Mouse (Mus musculus): ENCODE data around the gene Dstn. TPM values are rescaled to one million over a fixed set of nuclear protein-coding genes. Genes with fewer than 3 reads are reported as not detected.

Gene Dstn
- total and polyA plus RNA-seq, 3 experiments: 78.1 to 80.0 TPM; not detected in 1

GRCm38 (mm10) chr2:143955746-143956145, 40.6 kb downstream of the Dstn start:
- TF ChIP-seq BHLHE40 (IDR thresholded peaks at IDR 0.05; ENCODE audit: borderline replicate concordance, low read depth, low read length): no peak
- TF ChIP-seq ZNF384 (IDR thresholded peaks at IDR 0.05; ENCODE audit: low read depth, low read length): no peak
- no peak for TF ChIP-seq ELF1 (IDR thresholded peaks at IDR 0.05; ENCODE audit: low read depth, low read length)
- no peak for TF ChIP-seq E2F4 (IDR thresholded peaks at IDR 0.05; ENCODE audit: borderline replicate concordance, low read depth, low read length)
- TF ChIP-seq JUND (IDR thresholded peaks at IDR 0.05; ENCODE audit: low read depth, low read length): no peak
- TF ChIP-seq MXI1 (IDR thresholded peaks at IDR 0.05; ENCODE audit: low read depth, low read length): no peak
- no peak for TF ChIP-seq MAX (IDR thresholded peaks at IDR 0.05; ENCODE audit: low read length)
- Histone ChIP-seq H3K9ac (ENCODE audit: control insufficient read depth, low read depth, low read length, poor library complexity, severe bottlenecking) (no peak overlapping the region), H3K27me3 (ENCODE audit: control insufficient read depth in 1 of 2, insufficient read depth in 2 of 2, low read length in 2 of 2) (no peaks in the 10 kb centered on the region), H3K4me3 (ENCODE audit: control insufficient read depth in 1 of 2, insufficient read depth in 1 of 2, low read depth in 2 of 2, low read length in 2 of 2) (no peak overlapping the region), H3K9me3 (replicated peaks; ENCODE audit: insufficient read depth, low read length) (no peaks in the 10 kb centered on the region), H3K27ac (ENCODE audit: control insufficient read depth, low read depth, low read length) (no peak overlapping the region), H3K36me3 (ENCODE audit: control insufficient read depth in 1 of 2, insufficient read depth in 2 of 2, low read length in 2 of 2) (peaks cover 7 to 14% of the 10 kb centered on the region in 2 experiments), H3K4me1 (ENCODE audit: control insufficient read depth in 1 of 2, insufficient read depth in 2 of 2, low read length in 2 of 2) (peaks cover 0 to 2% of the 10 kb centered on the region in 2 experiments; a peak in 1 of 4 replicates), H3K79me2 (ENCODE audit: control insufficient read depth, insufficient read depth, low read length, poor library complexity) (no peaks in the 10 kb centered on the region)
- no peak for DNase-seq (ENCODE audit: low read depth, low spot score)

DNA sequence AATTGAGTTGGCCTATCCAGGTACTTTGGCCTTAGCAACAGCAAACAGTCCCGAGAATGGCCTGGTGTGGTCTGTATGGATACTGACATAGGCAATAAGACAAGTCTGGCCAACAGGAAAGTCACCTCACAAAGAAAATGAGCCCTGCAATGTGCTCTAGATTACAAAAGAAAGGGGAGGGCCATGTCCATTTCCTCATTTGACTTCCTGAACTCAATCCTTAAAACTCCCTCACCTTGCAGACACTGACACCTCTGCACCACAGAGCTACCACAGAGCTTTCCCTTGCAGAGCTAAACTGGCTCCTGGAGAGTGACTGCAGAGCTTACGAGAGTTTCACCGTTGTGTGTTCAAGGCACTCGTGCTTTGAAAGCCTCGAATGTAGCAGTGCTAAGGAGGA, 47.1 kb downstream of the Dstn start:
- Histone ChIP-seq H3K79me2 (ENCODE audit: control insufficient read depth, insufficient read depth, low read length, poor library complexity) (no peaks in the 10 kb centered on the region), H3K4me1 (ENCODE audit: control insufficient read depth in 1 of 2, insufficient read depth in 2 of 2, low read length in 2 of 2) (no peaks in the 10 kb centered on the region), H3K9ac (ENCODE audit: control insufficient read depth, low read depth, low read length, poor library complexity, severe bottlenecking) (no peak overlapping the region), H3K27me3 (ENCODE audit: control insufficient read depth in 1 of 2, insufficient read depth in 2 of 2, low read length in 2 of 2) (no peaks in the 10 kb centered on the region), H3K9me3 (replicated peaks; ENCODE audit: insufficient read depth, low read length) (no peaks in the 10 kb centered on the region), H3K4me3 (ENCODE audit: control insufficient read depth in 1 of 2, insufficient read depth in 1 of 2, low read depth in 2 of 2, low read length in 2 of 2) (no peak overlapping the region), H3K36me3 (ENCODE audit: control insufficient read depth in 1 of 2, insufficient read depth in 2 of 2, low read length in 2 of 2) (peaks cover 0 to 34% of the 10 kb centered on the region in 2 experiments; a peak in 2 of 4 replicates), H3K27ac (ENCODE audit: control insufficient read depth, low read depth, low read length) (no peak overlapping the region)
- no peak for DNase-seq (ENCODE audit: low read depth, low spot score)
- TF ChIP-seq MYB (IDR thresholded peaks at IDR 0.05; ENCODE audit: low read depth, low read length) (no peak), SMC3 (IDR thresholded peaks at IDR 0.05; ENCODE audit: low read depth, low read length) (no peak), MXI1 (IDR thresholded peaks at IDR 0.05; ENCODE audit: low read depth, low read length) (no peak), HCFC1 (IDR thresholded peaks at IDR 0.05; ENCODE audit: low read depth, low read length) (no peak), ETS1 (IDR thresholded peaks at IDR 0.05; ENCODE audit: low read depth, low read length) (no peak), RAD21 (IDR thresholded peaks at IDR 0.05; ENCODE audit: low read depth, low read length) (no peak), TBP (IDR thresholded peaks at IDR 0.05; ENCODE audit: low read depth, low read length) (no peak), USF2 (IDR thresholded peaks at IDR 0.05; ENCODE audit: borderline replicate concordance in 1 of 2, insufficient read depth in 1 of 2, low read depth in 1 of 2, low read length in 2 of 2) (no peak), POLR2AphosphoS5 (IDR thresholded peaks at IDR 0.05; ENCODE audit: borderline replicate concordance, low read depth, low read length) (no peak), JUND (IDR thresholded peaks at IDR 0.05; ENCODE audit: low read depth, low read length) (no peak)

All from MEL (cell line).